Mouse (Mus musculus) liver, embryonic 11.5 days (tissue): ENCODE results near the gene Asprv1. TPM values are rescaled to one million over a fixed set of nuclear protein-coding genes. Genes with fewer than 3 reads are reported as not detected.
A peak's percentile ranks its signal among the peaks of the same experiment; 100 is the strongest.

Source experiments
- ATAC-seq: fragments of 200-750 bp; cut with Nextera tagmentation; replicated peaks from 2 replicates; pipeline ENCODE4 v1.8.0; 2017; ENCODE audit warnings: moderate number of reproducible peaks, mild to moderate bottlenecking, moderate TSS enrichment, moderate library complexity; ENCODE audit not compliant: low FRiP score
- DNase-seq: peaks from one replicate; pipeline ENCODE4 v3.0.0-alpha.2; 2017; ENCODE audit warnings: low spot score
- H3K27ac ChIP-seq: fragments of 300-500 bp; sonication (generic); 2 replicates; pipeline ENCODE4 v1.5.1; 2014; ENCODE audit warnings: mild to moderate bottlenecking, low read depth, low read length, control low read depth
- H3K27me3 ChIP-seq: fragments of 300-500 bp; sonication (generic); replicated peaks from 2 replicates; pipeline ENCODE4 v1.6.1; 2014; ENCODE audit warnings: low read length, mixed read lengths; ENCODE audit not compliant: control insufficient read depth, insufficient read depth
- H3K36me3 ChIP-seq: fragments of 300-500 bp; sonication (generic); 2 replicates; pipeline ENCODE4 v1.6.1; 2014; ENCODE audit warnings: mild to moderate bottlenecking, low read length, moderate library complexity, mixed read lengths; ENCODE audit not compliant: control insufficient read depth, insufficient read depth
- H3K4me1 ChIP-seq: fragments of 300-500 bp; sonication (generic); replicated peaks from 2 replicates; pipeline ENCODE4 v1.6.1; 2014; ENCODE audit warnings: low read length, mixed read lengths; ENCODE audit not compliant: control insufficient read depth, insufficient read depth
- H3K4me2 ChIP-seq: fragments of 300-500 bp; sonication (generic); 2 replicates; pipeline ENCODE4 v1.6.1; 2014; ENCODE audit warnings: mild to moderate bottlenecking, control low read depth, moderate library complexity
- H3K4me3 ChIP-seq: fragments of 300-500 bp; sonication (generic); 2 replicates; pipeline ENCODE4 v1.5.1; 2014; ENCODE audit warnings: low read depth, low read length, control low read depth
- H3K9ac ChIP-seq: fragments of 300-500 bp; sonication (generic); 2 replicates; pipeline ENCODE4 v1.6.1; 2014; ENCODE audit warnings: low read depth, low read length, control low read depth
- H3K9me3 ChIP-seq: fragments of 300-500 bp; sonication (generic); 2 replicates; pipeline ENCODE4 v1.6.1; 2016; ENCODE audit warnings: low read length, inconsistent platforms, mixed read lengths; ENCODE audit not compliant: control insufficient read depth
- WGBS: fragments of 180-500 bp; shearing (Covaris S2); extraction: QIAGEN DNeasy Blood & Tissue Kit; methylation state at CpG from one replicate; pipeline ENCODE4 v1.1.7; 2014; 5-methylcytosine and 5-hydroxymethylcytosine counted together
- polyA plus RNA-seq: library from polyadenylated mRNA; unstranded; fragments of >200 nt; fragmentation: Nextera tagmentation; extraction: Ambion mirVana; gene quantifications from 2 replicates; pipeline ENCODE4 v1.2.1, GENCODE M21; 2014

The Asprv1 gene
- polyA plus RNA-seq, 1 experiment from 2014 or later, result 0.36 TPM

GRCm38 (mm10) chr6:86644775-86645400 is 16.9 kb downstream of the Asprv1 start:
- Histone ChIP-seq H3K36me3 (0 out of 2 replicates have a peak, but pooled peaks cover 2% of the 10 kb centered on the region), H3K27me3 (no peaks in the 10 kb centered on the region), H3K4me3 (no peak overlapping the region), H3K9me3 (no peaks in the 10 kb centered on the region), H3K27ac (no peak overlapping the region), H3K9ac (no peak overlapping the region), H3K4me1 (peaks cover 11% of the 10 kb centered on the region), H3K4me2 (no peak overlapping the region)
- WGBS, result 69% methylated on average over 3 of the region's 3 CpGs
- no peak for ATAC-seq
- DNase-seq, result no peak

GRCm38 (mm10) chr6:86645551-86645950 is 17.6 kb downstream of the Asprv1 start:
- no peaks in the 10 kb centered on the region for H3K27me3 ChIP-seq
- H3K27ac ChIP-seq, result no peak overlapping the region
- ATAC-seq, result no peak
- H3K36me3 ChIP-seq, result peaks cover 4% of the 10 kb centered on the region; the same call in 1 of the 2 replicates
- H3K9me3 ChIP-seq, result no peaks in the 10 kb centered on the region
- H3K4me2 ChIP-seq, result no peak overlapping the region
- 76% methylated on average over 4 of the region's 4 CpGs for WGBS
- DNase-seq, result no peak
- H3K4me3 ChIP-seq, result no peak overlapping the region
- no peak overlapping the region for H3K9ac ChIP-seq
- H3K4me1 ChIP-seq, result peaks cover 7% of the 10 kb centered on the region

- ATAC-seq, result no peak
- Histone ChIP-seq H3K9ac (no peak overlapping the region), H3K4me1 (peaks cover 2% of the 10 kb centered on the region; the same call in 1 of the 2 replicates), H3K4me2 (no peak overlapping the region), H3K9me3 (no peaks in the 10 kb centered on the region), H3K27ac (no peak overlapping the region), H3K4me3 (no peak overlapping the region), H3K36me3 (peaks cover 10% of the 10 kb centered on the region; the same call in 1 of the 2 replicates), H3K27me3 (no peaks in the 10 kb centered on the region)
- DNase-seq, result no peak
- WGBS, result 75% methylated on average over 7 of the region's 7 CpGs
Observed at GRCm38 (mm10) chr6:86646143-86646542, 18.2 kb downstream of the Asprv1 start.

- Histone ChIP-seq H3K36me3 (peaks cover 14% of the 10 kb centered on the region; the same call in 1 of the 2 replicates), H3K4me2 (no peak overlapping the region), H3K9me3 (no peaks in the 10 kb centered on the region), H3K27ac (no peak overlapping the region), H3K9ac (no peak overlapping the region), H3K4me1 (no peaks in the 10 kb centered on the region; the same call in 1 of the 2 replicates), H3K4me3 (no peak overlapping the region), H3K27me3 (no peaks in the 10 kb centered on the region)
- ATAC-seq, result no peak
- 92% methylated on average over 6 of the region's 6 CpGs for WGBS
- no peak for DNase-seq
Observed at GRCm38 (mm10) chr6:86653026-86653425, 25.1 kb downstream of the Asprv1 start.

- no peak overlapping the region for H3K9ac ChIP-seq
- H3K27me3 ChIP-seq, result no peaks in the 10 kb centered on the region
- no peak for DNase-seq
- no peak overlapping the region for H3K4me3 ChIP-seq
- H3K4me1 ChIP-seq, result no peaks in the 10 kb centered on the region; the same call in 1 of the 2 replicates
- no peak for ATAC-seq
- H3K27ac ChIP-seq, result no peak overlapping the region
- no peaks in the 10 kb centered on the region for H3K9me3 ChIP-seq
- peaks cover 13% of the 10 kb centered on the region; the same call in 1 of the 2 replicates for H3K36me3 ChIP-seq
- WGBS, result 78% methylated on average over 9 of the region's 9 CpGs
- no peak overlapping the region for H3K4me2 ChIP-seq
Observed at GRCm38 (mm10) chr6:86654270-86654916, 26.4 kb downstream of the Asprv1 start.

GRCm38 (mm10) chr6:86658501-86658900 is 30.5 kb downstream of the Asprv1 start:
- Histone ChIP-seq H3K36me3 (peaks cover 8% of the 10 kb centered on the region; the same call in 1 of the 2 replicates), H3K4me1 (peaks cover 10% of the 10 kb centered on the region; the same call in 1 of the 2 replicates), H3K27ac (no peak overlapping the region), H3K9me3 (no peaks in the 10 kb centered on the region), H3K9ac (no peak overlapping the region), H3K4me3 (no peak overlapping the region), H3K4me2 (no peak overlapping the region), H3K27me3 (no peaks in the 10 kb centered on the region)
- 93% methylated on average over 3 of the region's 3 CpGs for WGBS
- ATAC-seq, result no peak
- DNase-seq, result no peak

- no peaks in the 10 kb centered on the region for H3K9me3 ChIP-seq
- H3K4me3 ChIP-seq, result no peak overlapping the region
- H3K4me2 ChIP-seq, result no peak overlapping the region
- WGBS, result 54% methylated on average over 9 of the region's 9 CpGs
- H3K27ac ChIP-seq, result no peak overlapping the region
- no peaks in the 10 kb centered on the region for H3K27me3 ChIP-seq
- 0 out of 2 replicates have a peak overlapping the region, but pooled peaks have one; percentile 17 for H3K9ac ChIP-seq
- ATAC-seq, result peak; percentile 66
- peaks cover 10% of the 10 kb centered on the region; the same call in 1 of the 2 replicates for H3K4me1 ChIP-seq
- no peak for DNase-seq
- H3K36me3 ChIP-seq, result peaks cover 10% of the 10 kb centered on the region; the same call in 1 of the 2 replicates
Observed at GRCm38 (mm10) chr6:86660161-86660877, 32.4 kb downstream of the Asprv1 start.

- no peak overlapping the region for H3K4me2 ChIP-seq
- ATAC-seq (no peak), DNase-seq (no peak)
- H3K4me1 ChIP-seq, result peaks cover 18% of the 10 kb centered on the region
- H3K9me3 ChIP-seq, result no peaks in the 10 kb centered on the region
- H3K27me3 ChIP-seq, result no peaks in the 10 kb centered on the region
- no peak overlapping the region for H3K4me3 ChIP-seq
- no peak overlapping the region for H3K9ac ChIP-seq
- no peak overlapping the region for H3K27ac ChIP-seq
- 79% methylated on average over 5 of the region's 5 CpGs for WGBS
- H3K36me3 ChIP-seq, result peaks cover 15% of the 10 kb centered on the region; the same call in 1 of the 2 replicates
Observed at GRCm38 (mm10) chr6:86665076-86665475, 37.1 kb downstream of the Asprv1 start.
